Mouse (Mus musculus) lung, postnatal 0 days (tissue): ENCODE data around the gene Armh1.

ENCODE experiments used
- CTCF ChIP-seq: IDR thresholded peaks from 2 replicates; pipeline ENCODE4 v1.5.1; 2016; ENCODE audit warnings: antibody characterized with exemption, mild to moderate bottlenecking
- EP300 ChIP-seq: IDR thresholded peaks from 2 replicates; pipeline ENCODE4 v1.6.1; 2016; ENCODE audit warnings: antibody characterized with exemption, mild to moderate bottlenecking, control low read depth

DNA sequence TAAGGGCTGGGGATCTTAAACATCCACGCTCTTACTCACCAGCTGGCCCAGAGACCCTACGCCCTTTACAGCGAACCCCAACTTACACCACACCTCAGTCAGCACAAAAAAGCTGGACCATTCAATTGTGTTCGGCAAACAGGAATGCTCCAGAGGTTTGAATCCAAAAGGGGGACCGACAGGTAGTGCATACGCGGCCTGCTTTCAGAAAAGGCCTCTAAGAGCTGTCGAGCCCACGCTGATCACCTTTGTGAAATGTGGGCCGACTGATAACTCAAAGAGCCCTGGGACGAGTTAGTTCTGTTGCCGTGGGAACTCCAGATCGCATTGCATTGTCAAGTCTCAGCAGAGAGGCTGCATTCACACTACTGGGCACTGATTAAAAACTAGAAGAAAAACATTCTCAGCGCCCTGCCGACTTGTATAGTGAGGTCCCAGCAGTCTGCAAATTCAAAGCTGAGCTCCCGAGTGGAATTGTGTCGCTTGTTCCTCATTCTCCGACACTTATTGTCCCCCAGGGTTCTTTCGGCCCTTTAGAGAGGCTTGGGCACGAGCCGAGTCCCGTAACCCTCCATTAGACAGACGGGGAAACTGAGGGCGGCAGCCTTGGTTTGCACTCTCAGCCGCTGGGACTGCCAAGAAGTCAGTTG lies 36.5 kb upstream of the Armh1 start:
- TF ChIP-seq CTCF (no peak), EP300 (no peak)
